Mouse (Mus musculus) cerebellum, postnatal 36 days (tissue): ENCODE results near the gene Prkcq.

Experiments used
- DNase-seq, 2 experiments: peaks; one replicate each; pipeline ENCODE4 v3.0.0; 2021 to 2022; ENCODE audit warnings: mixed read lengths in 2 of 2

Gene Prkcq

GRCm38 (mm10) chr2:11171754-11172501, at the start of gene Prkcq:
Prkcq (plus strand) TSS chr2:11172108.
- peak; percentile 24 to 33 for DNase-seq

- DNase-seq = no peak
Measured at GRCm38 (mm10) chr2:11130881-11131280, 41.0 kb upstream of the Prkcq start.

DNA sequence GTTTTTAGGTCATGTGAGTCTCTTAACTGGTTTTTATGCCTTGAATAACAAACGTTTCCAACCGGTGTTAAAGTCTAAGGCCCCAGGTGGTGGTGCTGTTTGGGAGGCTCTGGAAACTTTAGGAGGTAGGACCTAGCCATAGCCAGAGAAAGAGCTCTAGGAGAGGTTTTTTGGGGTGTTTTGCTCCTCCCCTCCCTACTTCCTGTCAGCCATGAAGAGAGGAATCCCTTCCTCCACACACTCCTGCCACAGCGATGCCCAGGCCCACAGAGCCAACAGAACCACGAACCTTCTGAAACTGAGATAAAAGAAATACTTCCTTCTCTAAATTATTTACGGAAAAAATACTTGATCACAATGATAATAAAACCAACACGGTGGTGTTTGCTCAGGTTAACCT, 36.2 kb upstream of the Prkcq start:
- no peak for DNase-seq

DNA sequence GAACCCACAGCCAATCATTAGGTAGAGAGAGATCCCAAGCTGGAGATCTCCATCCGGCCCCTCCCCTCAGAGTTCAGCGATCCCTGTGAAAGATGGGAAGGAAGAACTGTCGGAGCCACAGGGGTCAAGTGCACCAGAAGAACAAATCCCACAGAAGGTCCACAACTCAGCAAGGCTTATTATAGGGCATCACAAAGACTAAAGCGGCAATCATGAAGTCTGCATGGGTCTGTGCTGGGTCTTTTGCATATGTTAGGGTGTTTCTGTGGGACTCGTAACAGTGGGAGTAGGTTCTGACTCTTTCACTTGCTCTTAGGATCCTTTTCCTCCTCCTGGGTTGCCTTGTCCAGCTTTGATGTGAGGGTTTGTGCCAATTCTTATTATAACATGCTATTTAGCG, 33.8 kb upstream of the Prkcq start:
- no peak for DNase-seq

DNA sequence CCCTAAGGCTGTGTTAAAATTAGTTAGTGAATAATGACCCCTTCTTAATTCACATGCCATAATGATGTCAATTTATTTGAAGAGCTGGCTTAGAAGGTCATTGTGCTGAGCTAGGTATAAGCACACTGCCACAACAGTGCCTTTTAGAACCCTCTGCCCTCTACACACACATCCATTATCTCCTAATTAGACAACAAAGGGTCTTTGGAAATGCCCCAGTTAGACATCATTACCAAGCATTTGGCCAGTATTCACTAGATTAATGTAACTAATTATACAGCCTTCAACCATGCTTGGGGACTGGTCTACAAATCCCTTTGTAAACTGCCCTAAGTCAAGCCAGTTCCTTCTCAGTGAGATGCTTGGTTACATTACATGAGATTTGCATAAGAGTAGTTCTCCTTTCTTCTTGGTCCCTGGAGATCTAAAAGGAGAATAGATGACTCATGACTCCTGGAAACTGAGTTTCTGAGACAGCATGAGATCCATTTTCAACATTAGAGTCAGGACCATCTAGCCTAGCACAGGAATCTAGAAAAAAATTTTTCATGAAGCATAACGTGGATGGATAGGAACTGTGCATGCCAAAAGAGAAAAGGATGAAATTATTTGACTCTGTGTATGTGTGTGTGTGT, 32.3 kb upstream of the Prkcq start:
- DNase-seq = no peak

DNA sequence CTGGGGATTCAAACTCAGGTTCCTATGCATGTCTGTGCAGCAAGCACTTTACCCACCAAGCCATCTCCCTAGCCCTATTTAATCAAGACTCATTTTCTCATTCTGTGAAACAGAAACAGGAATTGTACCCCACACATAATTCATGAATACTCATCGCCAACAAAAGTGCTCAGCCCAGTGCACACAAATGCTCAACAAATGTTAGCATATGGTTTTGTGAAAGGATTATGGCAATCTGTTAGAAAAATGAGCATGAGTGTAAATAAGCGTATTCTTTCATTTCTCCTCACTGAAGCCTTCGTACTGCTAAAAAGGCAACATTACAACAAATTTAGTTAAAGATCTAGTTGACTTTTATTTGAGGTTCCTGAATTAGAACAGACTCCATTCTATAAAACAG, 31.5 kb upstream of the Prkcq start:
- no peak for DNase-seq

GRCm38 (mm10) chr2:11149091-11149490, 22.8 kb upstream of the Prkcq start:
- DNase-seq = no peak

DNA sequence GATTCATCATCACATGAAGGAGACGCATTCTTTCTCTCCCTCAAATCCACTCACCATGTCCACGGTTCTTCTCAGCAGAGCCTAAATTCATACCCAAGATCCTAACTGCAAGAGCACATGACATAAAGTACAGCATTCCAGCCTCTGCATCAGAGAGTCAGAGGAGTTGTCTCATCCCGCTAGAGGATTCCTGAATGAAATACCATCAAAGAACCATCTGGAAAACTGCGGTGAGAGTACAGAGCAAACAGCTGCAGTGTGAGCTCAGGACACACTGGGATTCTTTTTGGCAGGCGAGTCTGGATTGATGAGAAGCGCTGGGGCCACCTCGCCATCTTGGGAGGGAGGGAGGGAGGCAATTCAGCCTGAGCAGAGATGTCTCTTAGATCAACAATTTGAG, 20.9 kb upstream of the Prkcq start:
- DNase-seq = no peak

DNA sequence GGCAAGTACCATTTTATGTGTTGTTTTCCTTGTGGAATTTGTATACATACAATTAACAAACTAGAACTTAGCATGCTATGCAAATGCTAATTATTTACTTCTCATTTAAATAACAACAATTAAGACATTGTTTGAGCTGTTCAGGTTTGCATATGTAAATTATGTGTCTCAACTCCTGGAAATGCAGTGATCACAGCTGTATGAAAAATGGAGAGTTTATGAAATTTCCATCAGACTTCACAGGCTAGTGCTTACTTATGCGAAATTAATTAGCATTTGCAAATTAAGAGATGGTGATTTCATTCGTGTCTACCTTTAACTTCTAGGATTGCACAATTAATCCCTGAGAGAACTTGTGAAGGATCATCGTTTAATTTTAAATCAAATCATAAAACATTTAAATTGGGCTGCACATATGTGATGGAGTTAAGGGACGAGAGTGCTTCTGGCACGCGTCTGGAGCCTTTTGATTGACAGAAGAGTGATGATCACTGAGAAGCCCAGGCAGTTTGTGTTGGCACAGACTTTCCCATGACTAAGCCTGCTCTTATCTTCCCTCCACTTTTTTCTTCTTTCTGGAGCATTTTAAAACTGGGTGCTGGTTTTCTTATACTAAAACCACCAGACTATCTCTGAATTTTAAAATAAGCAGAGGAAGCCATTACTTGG, 20.1 kb upstream of the Prkcq start:
- DNase-seq = no peak

GRCm38 (mm10) chr2:11159641-11160040, 12.3 kb upstream of the Prkcq start:
- no peak for DNase-seq

DNA sequence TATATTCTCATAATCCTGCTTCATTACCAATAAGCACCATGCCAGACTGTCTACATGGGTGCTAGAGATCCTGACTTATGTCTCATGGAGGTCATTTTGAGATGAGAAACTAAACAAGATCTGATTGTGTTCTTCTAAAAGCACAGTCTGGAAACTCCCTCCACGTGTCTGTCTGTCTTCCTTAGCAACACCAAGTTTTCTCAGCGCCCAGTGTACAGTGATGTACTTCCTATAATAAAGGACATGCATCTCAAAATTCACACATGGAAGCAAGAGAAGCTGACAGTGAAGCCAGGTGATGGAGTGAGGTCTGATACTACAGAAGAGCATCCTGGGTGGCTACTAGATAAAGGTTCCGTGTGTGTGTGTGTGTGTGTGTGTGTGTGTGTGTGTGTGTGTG, 11.2 kb upstream of the Prkcq start:
- no peak for DNase-seq

DNA sequence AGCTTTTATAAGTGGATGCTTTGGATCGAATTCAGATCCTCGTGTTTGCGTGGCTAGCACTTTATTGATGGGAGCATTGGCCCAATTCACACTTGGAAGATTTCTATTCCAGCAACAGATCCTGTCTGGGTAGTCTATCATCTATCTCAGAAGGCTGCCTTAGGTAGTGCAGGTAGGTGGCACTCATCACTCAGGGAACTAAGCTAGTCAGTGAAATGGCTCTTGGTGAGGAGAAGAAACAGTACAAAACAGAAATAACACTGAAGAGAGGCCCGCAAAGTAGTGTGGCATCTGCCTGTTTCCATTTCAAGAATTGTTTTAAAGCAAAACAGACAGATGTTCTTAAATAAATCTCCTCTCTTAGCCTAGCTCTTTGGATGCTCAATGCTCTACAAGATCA, 10.6 kb upstream of the Prkcq start:
- DNase-seq = no peak

DNA sequence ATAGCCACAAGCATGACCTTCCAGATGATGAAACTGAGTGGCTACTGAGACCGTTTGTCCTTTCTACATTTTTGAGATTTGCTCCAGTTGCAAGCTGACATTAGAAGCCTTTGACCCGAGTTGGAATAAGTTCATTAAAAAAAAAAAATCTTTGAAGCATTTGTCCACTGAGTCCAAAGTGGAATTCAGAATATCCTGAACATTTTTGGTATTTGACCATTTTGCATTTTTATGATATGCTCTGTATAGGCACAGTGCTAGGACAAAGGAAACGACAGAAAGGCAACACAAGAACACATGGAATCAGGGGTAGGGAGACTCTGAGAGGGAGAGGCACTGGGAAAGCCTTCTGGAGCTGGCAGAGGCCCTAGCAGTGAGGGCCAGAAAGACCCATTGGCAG, 9.2 kb upstream of the Prkcq start:
- no peak for DNase-seq

DNA sequence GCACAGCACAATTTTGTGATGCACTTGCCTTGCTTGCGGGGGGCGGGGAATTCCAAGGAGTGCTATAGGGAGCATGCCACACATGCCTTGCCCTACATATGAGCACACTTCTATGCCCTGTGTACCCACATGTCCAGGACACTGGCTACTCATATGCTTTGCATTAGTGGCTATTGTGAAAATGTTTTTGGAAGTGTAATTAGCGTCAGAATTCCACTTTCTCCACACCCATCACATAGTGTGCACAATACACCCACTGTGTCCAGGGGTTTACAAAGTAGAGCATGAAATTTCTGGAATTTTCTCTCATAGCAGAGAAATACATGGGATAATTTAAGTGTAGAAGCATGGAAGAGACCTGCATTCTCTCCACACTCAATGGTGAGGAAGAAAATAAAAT, 7.7 kb upstream of the Prkcq start:
- DNase-seq = no peak

GRCm38 (mm10) chr2:11169721-11170335, 2.1 kb upstream of the Prkcq start:
- no peak for DNase-seq

DNA sequence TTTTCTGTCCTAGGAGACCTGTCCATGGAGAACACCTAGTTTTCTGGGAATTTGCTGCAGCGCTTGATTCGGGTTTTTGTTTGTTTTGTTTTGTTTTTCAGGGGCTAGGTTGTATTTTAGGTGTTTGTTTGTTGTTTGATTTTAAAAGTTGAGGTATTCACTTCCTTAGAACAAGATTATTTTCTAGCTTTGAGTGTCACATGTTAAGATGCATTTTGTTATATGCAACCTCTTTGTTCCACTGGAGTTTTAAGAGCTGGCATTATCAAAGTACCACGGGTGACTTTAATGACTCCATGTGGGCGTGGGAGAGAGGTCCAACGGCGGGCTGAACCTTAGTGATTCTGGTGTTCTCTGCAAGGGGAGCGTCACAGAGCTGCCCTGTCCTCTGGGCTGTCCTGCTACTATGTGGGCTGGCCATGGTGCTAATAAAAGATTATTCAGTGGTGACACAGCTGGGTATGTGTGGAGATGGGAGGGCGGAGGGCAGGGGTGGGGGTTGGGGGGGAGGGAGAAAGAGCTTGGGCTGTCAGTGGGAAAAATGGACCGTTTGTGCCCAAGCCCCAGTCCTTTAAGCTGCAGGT, 1.0 kb downstream of the Prkcq start:
- DNase-seq = no peak

DNA sequence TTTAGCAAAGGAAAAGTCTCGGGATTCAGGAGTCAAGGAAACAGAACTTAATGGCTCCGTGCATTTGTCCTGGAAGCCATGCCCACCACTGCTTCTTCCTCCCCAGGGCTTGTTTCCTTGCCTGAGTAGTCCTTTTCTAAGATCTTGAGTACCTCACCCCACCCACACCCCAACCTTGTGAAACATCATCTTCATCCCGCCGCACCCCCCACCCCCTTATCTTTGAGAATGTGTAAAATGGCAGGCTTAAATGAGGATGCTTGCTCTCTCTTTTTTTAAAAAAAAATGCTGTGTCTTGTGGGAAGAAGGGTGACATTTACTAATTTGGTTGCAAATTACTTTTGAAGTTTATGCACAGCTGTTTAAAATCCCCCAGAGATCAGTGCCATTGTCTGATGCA, 1.6 kb downstream of the Prkcq start:
- DNase-seq = no peak

- DNase-seq = no peak
Measured at GRCm38 (mm10) chr2:11174101-11174500, 2.2 kb downstream of the Prkcq start.

DNA sequence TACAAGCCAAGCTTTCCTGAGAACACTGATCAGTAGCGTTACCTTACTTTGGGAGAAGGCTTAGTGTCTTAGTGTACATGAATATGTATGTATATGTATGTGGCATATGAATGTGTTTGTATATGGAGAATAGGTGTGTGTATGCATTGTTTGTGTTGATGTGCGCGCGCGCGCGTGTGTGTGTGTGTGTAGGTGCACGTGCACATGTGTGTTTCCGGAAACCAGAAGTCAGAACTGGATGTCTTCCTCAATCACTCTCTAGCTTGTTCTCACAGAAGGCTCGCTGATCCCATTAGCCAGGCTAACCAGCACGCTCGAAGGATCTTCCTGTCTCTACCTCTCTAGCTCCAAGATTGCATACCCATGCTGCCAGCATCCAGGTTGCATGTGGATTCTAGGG, 6.0 kb downstream of the Prkcq start:
- DNase-seq = no peak

DNA sequence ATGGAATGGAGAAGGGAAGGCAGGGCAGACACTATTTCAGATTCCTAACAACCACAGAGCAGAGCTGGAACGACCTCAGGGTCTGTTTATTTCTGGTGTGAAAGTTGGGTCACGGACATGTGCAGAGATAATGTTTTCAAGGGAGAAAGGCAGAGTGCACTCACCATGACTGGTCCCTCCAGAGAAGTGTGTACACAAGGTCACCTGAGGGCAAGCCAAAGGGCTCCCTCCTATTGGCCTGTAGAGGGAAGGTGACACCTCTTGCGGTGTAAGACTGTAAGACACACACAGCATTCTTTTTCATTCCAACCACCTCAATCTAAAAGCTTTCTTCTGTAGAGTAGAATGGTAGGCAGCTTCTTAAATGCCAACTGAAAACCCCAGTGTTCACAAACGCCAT, 9.6 kb downstream of the Prkcq start:
- no peak for DNase-seq

GRCm38 (mm10) chr2:11182096-11182495, 10.2 kb downstream of the Prkcq start:
- DNase-seq = no peak

DNA sequence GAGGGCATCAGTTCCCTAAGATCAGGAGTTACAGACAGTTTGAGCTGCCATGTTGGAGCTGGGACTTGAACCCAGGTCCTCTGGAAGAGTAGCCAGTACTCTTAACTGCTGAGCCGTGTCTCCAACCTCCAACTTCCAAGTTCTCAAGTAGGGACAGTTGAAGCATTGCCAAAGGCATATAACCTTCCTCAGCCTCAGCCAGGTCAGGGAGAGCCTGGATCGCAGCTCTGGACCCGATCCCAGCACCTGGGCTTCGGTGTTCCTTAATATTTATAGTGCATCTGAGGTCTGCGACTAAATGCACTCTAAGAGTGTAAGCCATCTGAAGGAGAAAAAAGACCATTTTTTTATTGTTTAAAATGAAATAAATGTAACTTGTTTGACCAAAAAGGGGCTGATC, 12.1 kb downstream of the Prkcq start:
- no peak for DNase-seq

GRCm38 (mm10) chr2:11186586-11186985, 14.7 kb downstream of the Prkcq start:
- no peak for DNase-seq
